Mouse (Mus musculus): ENCODE measurements around the gene Myo1d. TPM values are rescaled to one million over a fixed set of nuclear protein-coding genes. Genes with fewer than 3 reads are reported as not detected.

The Myo1d gene
- total RNA-seq, 2 experiments from 2014 or later = 4.2 to 6.2 TPM

DNA sequence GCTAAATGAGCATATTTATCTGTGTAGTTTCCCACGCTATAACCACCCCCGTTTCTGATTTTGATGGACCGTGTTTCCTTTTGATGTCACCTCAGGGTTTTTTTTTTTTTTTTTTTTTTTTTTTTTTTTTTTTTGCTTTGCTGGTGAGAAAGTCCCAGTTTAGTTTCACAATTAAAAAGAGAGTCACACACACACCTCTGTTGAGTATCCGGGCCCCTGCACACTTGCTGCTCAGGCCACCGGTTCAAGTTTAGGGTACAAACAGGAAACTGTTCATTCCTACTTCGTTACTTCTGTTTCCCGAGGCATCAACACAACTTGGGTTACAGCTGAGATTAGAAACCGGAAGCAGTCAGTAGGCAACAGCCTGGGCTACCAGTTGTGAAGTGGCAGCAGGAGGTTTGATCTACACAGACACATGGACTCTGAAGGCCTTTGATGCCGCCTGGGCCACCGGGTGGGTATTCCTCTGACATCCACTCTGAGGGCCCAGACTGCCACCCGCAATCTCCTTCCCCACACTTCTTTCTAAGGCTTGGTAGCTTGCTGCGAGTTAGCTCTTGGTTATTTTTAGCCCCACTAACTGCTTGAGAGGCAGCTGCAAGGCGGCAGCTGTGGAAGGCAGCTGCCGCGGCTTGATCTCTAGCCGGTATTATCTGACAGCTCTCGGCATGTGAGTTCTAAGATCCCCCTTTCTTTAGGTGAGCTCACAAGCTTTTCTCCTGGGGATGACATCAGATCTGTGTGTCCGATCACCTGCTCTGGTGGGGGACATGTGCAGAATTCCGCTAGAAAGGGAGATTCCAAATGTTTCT lies 271.3 kb downstream of the Myo1d start:
- ATAC-seq (ENCODE audit: poor library complexity, severe bottlenecking) = peak; percentile 56

DNA sequence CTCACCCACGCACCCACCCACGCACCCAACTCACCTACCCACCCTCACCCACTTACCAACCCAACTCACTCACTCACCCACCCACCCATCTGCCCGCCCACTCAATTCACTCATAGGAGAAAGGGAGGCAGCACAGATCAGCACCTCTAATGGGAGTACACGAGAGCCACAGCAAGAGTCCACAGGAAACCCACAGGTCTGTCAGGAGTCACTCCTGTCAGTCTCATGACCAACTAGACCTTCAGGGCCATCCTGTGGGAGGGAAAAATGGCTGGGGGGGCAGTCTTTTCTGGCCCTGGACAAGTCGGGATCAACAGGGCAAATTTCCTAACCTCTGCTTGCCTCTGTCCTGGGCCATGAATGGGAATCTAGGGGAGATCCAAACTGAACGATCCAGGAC lies 272.0 kb downstream of the Myo1d start:
- ATAC-seq (ENCODE audit: poor library complexity, severe bottlenecking) = no peak

DNA sequence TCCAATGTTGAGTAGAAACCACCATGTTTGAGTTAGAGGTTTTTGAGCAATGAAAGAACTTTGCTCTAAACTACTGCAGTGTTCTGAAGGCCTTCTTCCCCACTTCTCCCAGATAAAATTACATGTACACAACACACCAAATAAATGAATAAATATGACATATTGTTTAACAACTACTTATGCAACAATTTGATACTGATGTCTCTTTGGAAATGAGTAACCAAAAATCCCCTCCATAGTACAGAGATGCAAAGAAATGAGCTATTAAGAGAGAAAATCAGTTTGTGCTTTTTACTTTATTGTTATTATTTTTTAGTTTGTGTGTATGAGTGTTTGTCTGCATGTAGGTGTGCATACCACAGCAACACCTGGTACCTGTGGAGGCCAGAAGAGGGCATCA lies 273.3 kb downstream of the Myo1d start:
- no peak for ATAC-seq (ENCODE audit: poor library complexity, severe bottlenecking)

DNA sequence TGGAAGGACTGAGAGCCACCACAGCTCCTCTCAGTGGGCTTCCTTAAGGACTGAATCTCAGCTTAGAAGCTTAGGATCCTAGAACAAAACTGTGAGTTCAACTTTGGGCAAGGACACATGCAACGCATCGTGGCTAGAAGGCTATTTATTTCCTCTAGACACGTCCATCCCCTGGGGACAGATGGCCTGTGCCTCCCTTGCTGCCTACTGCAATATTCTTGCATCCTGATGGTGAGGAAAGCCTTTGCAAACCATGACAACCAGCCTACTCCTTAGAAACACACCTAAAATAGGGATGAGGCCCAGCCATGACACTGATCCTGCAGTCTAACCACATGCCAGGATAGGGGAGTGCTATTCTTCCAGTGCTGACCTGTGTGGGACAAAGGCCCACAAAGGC lies 274.2 kb downstream of the Myo1d start:
- ATAC-seq (ENCODE audit: poor library complexity, severe bottlenecking) = no peak

DNA sequence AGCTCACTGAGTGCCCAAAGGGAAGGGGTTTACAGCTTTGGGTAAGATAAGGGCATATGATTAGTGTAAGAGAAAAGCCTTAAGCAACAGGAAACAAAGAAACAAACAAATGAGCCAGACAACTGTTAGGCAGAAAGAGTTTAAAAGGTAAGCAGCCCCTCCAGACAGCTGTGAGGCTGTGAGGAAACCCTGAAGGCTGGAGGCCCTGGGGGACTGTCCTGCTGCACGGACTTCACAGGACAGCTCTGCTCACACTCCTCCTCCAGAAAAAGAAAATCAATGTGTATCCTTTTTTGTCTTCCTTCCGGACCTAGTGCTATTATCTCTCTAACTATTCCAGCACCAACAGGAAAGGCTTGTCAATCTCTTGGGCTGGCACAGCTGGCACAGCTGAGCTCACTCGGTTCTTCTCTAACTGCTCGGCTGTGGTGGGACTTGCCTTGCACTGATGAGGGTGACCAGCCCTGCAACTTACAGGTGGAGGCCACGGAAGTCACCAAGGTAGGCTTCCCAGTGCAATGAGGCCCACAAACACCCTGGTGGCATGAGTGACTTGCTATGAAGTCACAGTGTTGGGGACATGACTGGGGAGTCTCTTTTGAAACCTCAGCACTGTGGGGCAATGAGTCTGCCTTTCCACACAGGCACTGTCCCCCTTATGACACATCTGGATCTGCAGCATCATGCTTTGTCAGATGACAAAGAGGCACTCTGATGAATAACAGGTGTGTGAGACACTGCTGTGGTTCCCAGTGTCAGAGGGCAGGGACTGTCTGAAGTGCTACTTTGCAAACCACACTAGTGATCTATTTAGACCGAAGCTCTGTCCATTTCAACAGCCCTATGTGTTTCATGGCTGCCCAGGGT lies 275.1 kb downstream of the Myo1d start:
- ATAC-seq (ENCODE audit: poor library complexity, severe bottlenecking) = peak; percentile 92

DNA sequence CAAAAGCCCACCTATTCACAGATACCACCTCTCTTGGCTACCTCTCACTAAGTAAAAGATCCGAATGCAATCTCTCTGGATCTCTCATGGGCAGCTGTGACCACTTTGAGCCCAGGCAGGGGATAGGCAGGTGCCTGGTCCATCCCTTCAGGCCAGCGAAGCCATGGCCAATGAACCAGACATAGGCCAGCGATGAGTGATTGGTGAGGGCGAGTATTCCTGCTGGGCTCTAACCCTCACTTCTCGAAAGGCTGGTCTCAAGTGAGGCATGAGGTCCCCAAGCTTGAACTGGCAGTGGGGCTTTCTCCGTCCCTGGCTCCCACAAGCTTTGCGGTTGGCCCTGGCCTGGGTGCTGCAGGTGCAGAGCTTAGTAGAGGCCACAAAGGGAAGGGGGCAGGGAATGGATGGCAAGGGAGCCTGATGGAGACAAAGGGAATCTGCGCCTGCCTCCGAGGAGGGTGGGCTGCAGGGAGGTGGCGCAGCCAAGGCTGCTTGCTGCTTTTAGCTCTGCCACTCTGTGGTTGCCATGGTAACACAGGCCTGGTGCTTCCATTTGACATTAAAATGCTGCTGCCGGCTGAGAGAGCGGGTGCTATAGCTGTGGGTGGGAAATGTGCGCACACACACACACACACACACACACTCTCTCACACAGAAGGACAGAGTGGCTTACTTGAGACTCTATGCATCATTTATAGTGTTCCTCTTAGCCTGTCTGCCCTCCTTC lies 275.9 kb downstream of the Myo1d start:
- no peak for ATAC-seq (ENCODE audit: poor library complexity, severe bottlenecking)

DNA sequence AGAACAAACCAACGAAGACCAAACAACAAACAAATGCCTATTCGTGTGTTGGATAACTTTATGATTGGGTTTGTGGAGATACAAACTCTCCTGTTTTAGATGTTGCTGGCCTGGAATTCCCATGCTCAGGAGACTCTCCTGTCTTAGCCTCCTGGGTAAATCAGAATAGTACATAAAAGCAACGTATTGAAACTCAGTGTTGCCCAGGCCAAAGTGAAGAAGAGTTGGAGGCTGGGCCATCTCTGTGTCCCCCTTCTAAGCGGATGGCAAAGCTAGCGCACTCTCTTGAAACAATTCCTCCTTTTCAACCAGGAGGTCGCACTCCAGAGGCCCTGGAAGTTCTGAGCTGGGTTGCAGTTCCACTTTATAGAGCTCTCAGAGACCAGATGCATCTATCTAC lies 276.5 kb downstream of the Myo1d start:
- ATAC-seq (ENCODE audit: poor library complexity, severe bottlenecking) = no peak

DNA sequence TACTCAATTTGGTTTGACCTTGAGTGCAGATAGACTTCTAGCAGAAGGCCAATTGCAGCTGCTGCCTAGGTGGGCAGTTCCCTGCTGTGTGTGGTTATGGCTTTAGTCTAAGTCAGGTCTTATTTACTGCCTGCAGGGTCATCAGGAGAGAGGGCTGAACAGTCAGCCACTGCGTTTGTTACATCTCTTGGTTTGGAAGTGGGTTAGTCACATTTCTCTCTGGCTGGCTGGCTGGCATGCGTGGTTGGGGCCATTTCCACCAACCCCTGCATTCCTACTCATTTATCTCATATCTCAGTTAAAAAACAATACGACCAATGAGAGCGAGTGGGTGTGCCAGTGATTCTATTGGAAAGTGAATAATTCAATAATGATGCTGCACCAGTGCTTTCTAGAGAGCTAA lies 280.3 kb downstream of the Myo1d start:
- no peak for ATAC-seq (ENCODE audit: poor library complexity, severe bottlenecking)

DNA sequence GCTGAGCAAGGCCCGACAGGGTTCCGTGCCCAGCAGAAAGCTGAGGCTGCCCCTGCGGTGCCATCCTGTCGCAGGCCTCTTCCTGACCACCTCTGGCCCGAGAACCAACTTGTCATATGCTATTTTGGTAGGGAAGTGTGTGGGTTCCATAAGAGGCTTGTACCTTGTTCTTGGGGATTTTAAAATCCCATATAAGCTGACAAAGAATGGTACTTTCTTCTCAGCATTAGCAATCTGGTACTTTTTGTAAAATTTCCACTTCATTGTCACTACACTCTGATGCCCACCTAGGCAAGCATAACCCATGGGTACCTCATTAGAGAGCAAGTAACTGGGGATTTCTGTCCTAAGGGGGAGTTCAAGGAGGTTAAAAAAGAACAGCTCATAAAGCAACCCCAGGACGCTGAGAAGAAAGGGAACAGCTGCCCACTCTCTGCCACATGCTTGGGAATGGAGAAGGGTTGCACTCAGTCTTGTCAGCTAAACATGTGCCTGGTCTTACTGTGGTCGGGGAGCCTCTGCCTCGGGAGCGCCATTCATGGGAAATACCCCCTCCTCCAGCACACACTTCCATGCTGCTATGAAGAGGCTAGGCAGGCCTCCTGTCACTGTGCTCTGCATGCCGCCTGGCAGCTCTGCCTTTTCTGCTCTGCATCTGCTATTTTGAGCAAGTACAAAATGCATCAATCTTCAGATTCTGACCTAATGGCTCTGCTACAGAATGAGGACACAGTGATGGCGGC lies 281.3 kb downstream of the Myo1d start:
- no peak for ATAC-seq (ENCODE audit: poor library complexity, severe bottlenecking)

DNA sequence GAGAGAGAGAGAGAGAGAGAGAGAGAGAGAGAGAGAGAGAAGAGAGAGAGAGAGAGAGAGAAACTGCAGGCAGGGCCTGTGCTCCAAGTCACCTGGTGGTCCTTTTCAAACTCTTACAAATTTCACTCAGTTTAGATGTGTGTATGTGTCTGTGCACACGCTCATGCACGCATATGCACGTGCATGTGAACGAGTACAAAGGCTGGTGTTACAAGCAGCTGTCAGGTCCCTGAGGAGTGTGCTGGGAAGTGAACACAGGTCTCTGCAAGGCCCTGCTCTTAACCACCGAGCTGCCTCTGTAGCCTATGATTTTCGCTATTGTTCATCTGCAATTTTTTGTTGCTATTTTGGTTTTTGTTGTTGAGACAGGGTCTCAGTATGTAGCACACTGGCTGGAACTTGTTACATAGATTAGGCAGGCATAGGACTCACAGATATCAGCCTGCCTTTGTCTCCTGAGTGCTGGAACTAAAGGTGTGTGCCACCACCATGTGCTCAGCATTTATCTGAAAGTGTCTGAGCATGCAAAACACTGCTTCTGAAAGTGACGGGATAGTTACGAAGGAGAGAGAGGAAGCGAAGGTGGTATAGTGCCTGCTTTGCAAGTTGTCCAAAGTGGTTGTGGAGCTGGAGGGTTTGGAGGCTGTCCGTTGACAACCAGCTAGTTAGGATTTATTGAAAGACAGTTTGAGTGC lies 282.5 kb downstream of the Myo1d start:
- no peak for ATAC-seq (ENCODE audit: poor library complexity, severe bottlenecking)

DNA sequence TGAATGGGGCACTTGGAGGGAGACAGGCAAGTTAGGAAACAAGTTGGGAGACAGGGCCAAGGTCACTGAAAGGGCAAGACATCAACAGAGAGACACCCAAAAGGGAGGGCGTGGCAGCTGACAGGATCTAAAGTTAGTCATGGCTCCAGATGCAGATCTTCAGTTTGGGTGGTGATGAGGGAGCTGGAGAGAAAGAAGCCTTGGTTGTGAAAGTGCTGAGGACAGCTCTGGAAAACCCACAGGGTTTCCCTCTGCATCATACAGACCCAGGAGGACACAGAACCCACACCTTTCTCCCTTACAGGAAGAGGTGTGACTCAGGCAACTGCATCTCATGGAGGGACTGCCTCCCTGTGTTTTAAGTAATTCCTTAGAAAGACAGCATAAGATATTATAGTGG lies 283.2 kb downstream of the Myo1d start:
- no peak for ATAC-seq (ENCODE audit: poor library complexity, severe bottlenecking)

DNA sequence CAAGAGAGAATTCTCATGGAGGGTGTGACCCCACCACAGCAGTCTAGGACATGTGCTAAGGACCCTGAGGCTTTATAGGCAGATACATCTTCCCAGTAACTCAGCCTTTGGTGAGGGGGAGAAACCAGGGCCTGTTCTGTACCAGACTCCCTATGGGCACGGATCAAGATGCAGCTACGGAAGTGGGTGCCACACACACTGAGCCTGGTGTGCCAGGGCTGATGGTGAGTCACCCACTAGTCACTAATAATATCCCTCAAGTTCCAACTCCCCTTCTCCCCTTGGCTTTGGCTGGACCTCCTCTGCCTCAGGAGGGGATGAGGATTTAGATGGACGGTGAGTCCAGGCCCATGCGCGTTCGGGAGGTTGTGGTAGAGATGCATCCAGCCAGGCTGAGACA lies 283.9 kb downstream of the Myo1d start:
- no peak for ATAC-seq (ENCODE audit: poor library complexity, severe bottlenecking)

DNA sequence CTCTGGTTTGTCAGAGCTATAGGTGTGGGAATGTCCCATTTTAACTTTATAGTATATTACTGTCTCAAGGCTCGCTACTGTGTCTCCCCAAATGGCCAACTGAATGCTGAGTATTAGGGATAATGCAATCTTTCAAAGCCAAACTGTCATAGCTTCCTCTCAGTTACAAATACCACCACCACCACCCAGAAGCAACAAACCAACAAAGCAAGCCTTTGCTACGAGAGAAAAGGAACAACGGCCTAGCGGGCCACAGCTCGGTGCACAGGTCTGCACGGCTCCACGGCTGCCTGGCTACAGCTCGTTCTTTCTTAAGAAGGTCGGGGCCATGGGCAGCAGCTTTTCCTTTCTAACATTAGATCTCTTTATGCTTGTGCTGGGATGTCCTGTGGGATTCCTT lies 285.0 kb downstream of the Myo1d start:
- ATAC-seq (ENCODE audit: poor library complexity, severe bottlenecking) = peak; percentile 74

DNA sequence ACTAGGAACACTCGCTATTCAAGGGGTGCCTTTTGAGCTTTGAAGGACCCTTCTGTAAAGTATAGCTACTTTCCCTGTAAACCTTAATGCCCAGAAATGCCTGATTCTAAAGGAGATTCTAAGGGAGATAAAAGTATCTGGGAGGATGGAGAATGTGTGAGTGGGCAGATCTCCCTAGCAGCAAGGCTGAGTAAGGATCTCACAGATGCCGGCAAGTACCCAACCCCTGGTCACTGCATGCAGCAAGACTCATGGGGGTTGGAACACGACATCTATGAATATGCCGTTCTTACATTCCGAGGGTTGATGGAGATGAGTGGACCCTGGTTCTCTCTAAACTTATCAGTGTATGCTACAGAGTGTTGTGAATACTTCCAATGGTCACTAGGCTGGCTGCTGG lies 286.6 kb downstream of the Myo1d start:
- no peak for ATAC-seq (ENCODE audit: poor library complexity, severe bottlenecking)

DNA sequence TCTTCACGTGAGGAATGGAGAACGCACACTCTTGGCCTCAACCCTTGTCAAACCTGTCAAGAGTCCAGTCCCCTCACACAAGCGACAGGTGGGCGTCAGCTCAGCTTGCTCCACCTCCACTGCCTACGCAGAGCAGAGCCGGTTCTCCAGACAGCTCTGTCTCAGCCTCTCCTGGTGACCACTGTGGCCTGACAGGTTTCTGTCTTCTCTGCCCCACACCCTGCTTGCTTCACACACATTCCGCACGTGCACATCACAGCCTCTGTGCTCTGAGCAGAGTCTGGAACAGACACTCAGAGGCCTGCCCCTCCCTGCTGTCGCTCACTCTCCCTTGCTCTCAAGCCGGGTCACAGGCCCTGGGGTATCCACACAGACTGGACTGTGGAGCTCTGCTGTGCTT lies 289.0 kb downstream of the Myo1d start:
- no peak for ATAC-seq (ENCODE audit: poor library complexity, severe bottlenecking)

DNA sequence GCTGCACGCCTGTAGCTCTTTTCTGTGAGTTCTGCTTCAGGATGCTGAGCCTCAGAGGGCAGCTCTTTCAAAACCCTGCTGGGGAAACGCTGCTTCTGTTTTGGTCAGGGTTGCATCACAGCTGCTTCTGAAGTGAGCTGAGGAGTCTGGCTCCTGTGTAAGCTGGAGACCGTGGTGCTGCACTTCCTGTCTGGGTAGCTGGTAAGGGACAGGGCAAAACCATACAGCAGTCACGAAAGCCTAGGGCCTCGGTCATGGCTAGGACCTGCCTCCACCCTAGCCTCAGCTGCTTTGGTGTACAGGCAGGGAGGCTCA lies 290.0 kb downstream of the Myo1d start:
- ATAC-seq (ENCODE audit: poor library complexity, severe bottlenecking) = peak; percentile 92

DNA sequence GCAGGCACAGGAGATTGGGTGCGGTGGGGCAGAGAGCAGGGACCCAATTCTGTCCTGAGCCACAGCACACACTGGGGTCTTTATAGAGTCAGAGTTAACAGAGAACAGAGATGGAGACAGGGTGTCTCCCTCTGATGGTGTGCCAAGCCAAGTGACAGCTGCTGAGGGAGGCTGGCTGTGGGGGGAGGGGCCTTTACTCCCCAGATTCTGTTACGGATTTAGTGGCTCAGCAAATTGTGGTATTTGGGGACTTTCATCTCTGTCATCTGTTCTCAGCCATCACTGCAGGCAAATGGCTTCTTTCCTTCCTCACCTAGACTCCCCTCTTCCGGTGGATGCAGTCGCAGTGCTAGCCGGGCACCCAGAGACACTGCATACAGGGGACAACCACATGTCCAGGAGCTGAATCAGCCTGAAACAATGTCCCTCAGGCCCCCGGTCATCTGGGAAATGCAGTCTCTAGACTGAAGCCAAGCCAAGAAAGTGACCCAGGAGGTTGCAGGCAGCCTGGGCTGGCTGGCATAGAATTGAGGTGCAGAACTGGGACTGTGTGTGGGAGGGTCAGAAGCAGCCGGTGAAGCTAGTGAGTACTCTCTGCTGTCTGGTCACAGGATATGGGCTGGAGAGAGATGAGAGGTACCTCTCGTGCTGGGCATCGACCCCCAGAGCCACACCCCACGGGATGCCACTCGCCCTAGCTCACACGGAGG lies 290.5 kb downstream of the Myo1d start:
- peak; percentile 2; the same call in 1 of the 2 replicates for ATAC-seq (ENCODE audit: poor library complexity, severe bottlenecking)

DNA sequence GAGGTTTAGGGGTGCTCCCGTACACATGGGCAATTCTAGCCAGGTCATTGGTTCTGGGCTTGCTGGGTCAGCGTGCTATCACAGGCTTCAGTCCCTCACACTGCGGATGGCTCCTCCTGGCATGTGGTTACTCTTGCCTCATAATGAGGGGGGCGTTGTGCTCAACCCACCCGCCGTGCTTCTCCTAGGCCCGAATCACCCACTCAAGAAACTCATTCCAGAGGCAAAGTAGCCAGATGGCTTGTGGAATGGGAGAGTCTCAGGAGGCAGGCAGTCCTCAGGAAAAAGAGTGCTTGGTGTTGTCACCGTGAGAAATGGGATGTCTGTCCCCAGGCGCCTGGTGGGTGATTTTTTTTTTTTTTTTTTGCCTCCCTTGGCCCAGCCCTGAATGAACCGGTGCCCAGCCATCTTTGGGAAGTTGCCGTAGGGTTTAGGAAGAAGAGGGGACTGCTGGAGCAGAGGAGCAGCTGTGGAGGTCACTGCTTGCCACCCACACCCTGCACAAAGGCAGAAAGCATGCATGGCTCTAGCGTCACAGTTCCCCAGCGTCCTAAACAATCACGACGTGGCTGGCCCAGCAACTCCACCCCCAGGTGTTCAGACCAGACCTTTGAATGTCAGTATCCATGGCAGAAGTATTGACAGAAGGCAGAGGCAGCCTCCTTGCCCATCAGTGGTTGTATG lies 291.8 kb downstream of the Myo1d start:
- ATAC-seq (ENCODE audit: poor library complexity, severe bottlenecking) = no peak

DNA sequence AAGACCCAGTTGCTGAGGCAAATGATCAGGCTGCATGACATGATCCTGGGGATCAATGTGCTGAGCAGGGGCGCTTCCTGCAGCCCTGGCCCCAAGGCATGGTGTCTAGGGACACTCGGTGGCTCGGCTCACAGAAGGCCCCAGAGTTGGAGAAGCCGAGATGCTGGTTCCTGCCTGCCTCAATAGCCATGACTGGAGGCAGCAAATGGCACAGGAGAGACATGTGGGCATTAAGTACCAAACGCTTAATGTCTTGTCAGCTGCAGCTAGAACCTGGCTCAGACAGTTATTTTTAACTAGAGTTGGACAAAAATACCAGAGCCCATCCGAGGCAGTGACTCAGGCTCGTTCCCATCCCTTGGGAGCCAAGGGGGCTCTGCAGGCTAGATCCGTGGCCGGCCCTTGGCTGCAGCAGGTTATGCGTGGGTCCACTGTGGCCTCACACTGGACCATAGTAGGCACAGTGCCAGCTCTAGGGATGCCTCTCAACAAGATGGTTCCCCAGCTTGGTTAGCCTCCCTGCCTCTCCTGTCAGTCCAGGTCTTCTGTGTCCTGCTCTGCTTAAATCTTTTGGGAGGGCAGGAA lies 294.1 kb downstream of the Myo1d start:
- ATAC-seq (ENCODE audit: poor library complexity, severe bottlenecking) = no peak
